Mouse (Mus musculus) forebrain, embryonic 11.5 days (tissue): Measurements from ENCODE around the gene Gm49320. TPM values are rescaled to one million over a fixed set of nuclear protein-coding genes. Genes with fewer than 3 reads are reported as not detected.
A peak's percentile ranks its signal among the peaks of the same experiment; 100 is the strongest.

ENCODE experiments used
- ATAC-seq: fragments of 200-750 bp; cut with Nextera tagmentation; replicated peaks from 2 replicates; pipeline ENCODE4 v1.8.0; 2017; ENCODE audit warnings: moderate TSS enrichment; ENCODE audit not compliant: low FRiP score
- DNase-seq: peaks from one replicate; pipeline ENCODE4 v3.0.0-alpha.2; 2017; ENCODE audit warnings: low spot score
- H3K27ac ChIP-seq: fragments of 300-500 bp; sonication (generic); 2 replicates; pipeline ENCODE4 v1.5.1; 2014; ENCODE audit warnings: low read depth, low read length
- H3K27me3 ChIP-seq: fragments of 300-500 bp; sonication (generic); 2 replicates; pipeline ENCODE4 v1.6.1; 2014; ENCODE audit warnings: mild to moderate bottlenecking, low read length, mixed read lengths; ENCODE audit not compliant: control insufficient read depth, insufficient read depth
- H3K36me3 ChIP-seq: fragments of 300-500 bp; sonication (generic); 2 replicates; pipeline ENCODE4 v1.6.1; 2014; ENCODE audit warnings: mild to moderate bottlenecking, low read length, moderate library complexity, mixed read lengths; ENCODE audit not compliant: control insufficient read depth, insufficient read depth
- H3K4me1 ChIP-seq: fragments of 300-500 bp; sonication (generic); replicated peaks from 2 replicates; pipeline ENCODE4 v1.6.1; 2014; ENCODE audit warnings: low read length, mixed read lengths; ENCODE audit not compliant: control insufficient read depth, insufficient read depth
- H3K4me2 ChIP-seq: fragments of 300-500 bp; sonication (generic); 2 replicates; pipeline ENCODE4 v1.6.1; 2014; ENCODE audit warnings: low read depth, mild to moderate bottlenecking, low read length, moderate library complexity, mixed read lengths; ENCODE audit not compliant: severe bottlenecking
- H3K4me3 ChIP-seq: fragments of 300-500 bp; sonication (generic); 2 replicates; pipeline ENCODE4 v1.5.1; 2014; ENCODE audit warnings: low read depth, low read length
- H3K9ac ChIP-seq: fragments of 300-500 bp; sonication (generic); 2 replicates; pipeline ENCODE4 v1.6.1; 2014; ENCODE audit warnings: low read length
- H3K9me3 ChIP-seq: fragments of 300-500 bp; sonication (generic); 2 replicates; pipeline ENCODE4 v1.6.1; 2016; ENCODE audit warnings: low read length, mixed read lengths; ENCODE audit not compliant: control insufficient read depth
- WGBS: fragments of 180-500 bp; shearing (Covaris S2); extraction: QIAGEN DNeasy Blood & Tissue Kit; methylation state at CpG from one replicate; pipeline ENCODE4 v1.1.7; 2014; 5-methylcytosine and 5-hydroxymethylcytosine counted together
- polyA plus RNA-seq: library from polyadenylated mRNA; unstranded; fragments of >200 nt; fragmentation: Nextera tagmentation; extraction: Ambion mirVana; gene quantifications from 2 replicates; pipeline ENCODE4 v1.2.1, GENCODE M21; 2014

Gm49320 gene
- polyA plus RNA-seq, 1 experiment from 2014 or later = 0.90 TPM

DNA sequence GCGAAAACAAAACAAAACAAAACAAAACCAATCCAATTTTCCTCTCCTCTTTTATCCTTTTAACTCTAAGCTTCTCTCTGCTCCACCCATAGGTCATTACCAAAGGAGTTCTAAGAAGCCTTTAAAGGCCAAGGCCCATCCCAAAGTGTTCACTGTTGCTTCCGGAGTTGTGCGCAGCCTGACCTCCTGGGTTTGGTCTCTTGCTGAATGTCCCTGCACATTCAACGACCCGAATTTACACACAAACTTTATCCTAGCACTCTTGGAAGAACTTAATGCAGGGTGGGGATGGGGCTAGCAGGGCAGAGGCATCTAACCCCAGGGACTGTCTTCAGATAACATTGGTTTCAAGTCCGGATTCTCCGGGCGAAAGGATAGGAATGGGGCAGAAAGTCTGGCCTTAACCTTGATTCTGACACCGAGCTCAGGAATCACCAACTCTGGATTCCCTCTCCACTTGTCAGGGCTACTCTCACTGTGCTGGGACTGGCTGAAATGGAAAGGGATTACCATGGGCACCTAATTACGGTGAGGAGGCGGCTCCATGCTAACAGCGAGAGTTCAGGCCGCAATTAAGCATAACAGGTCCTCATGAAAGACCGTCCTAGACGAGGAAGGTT, 741 bp upstream of the Gm49320 start:
- peak; percentile 57 for ATAC-seq
- Histone ChIP-seq H3K36me3 (no peaks in the 10 kb centered on the region), H3K27ac (peak overlapping the region; percentile 93), H3K9me3 (no peaks in the 10 kb centered on the region), H3K27me3 (no peaks in the 10 kb centered on the region), H3K9ac (peak overlapping the region; percentile 78), H3K4me3 (peak overlapping the region; percentile 74), H3K4me2 (peak overlapping the region; percentile 88), H3K4me1 (peaks cover 15% of the 10 kb centered on the region)
- DNase-seq = no peak
- WGBS = 18% methylated on average over 15 of the region's 15 CpGs

DNA sequence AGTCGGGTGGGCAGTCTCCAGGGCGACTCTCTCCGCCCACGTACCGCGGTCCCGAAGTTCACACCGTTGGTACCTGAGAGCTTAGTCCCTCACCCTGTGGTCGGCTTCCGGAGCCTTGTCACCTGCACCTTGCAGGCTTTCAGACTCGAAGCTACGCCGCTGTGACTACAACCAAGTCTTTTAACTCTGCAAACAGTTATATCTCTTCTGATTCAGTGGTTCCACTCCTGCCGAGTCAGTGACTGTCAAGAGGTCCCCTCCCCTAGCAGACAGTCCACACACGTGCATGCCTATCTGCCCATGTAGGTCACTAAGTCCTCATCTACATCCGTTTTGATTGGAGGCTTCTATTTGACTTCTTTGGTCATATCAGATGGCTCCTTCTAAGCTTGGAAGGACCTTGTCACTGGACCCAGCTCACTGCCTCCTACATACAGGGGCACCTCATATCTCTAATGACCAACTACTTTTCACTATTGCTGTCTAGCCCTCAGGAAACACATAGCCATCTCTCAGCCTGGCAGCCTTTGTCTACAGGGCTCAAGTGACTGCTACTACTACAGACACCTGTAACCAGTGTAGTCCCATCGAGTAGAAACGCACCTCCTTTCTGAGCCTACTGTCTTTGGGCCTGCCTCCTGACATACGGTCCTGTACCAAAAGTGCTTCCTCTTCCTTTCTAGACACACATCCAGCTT, 677 bp downstream of the Gm49320 start:
- H3K27ac ChIP-seq = peak overlapping the region; percentile 78
- ATAC-seq = peak; percentile 26
- 14% methylated on average over 19 of the region's 19 CpGs for WGBS
- peak overlapping the region; percentile 88 for H3K4me2 ChIP-seq
- peak overlapping the region; percentile 78 for H3K9ac ChIP-seq
- H3K27me3 ChIP-seq = no peaks in the 10 kb centered on the region
- peak overlapping the region; percentile 74 for H3K4me3 ChIP-seq
- no peaks in the 10 kb centered on the region for H3K9me3 ChIP-seq
- no peaks in the 10 kb centered on the region for H3K36me3 ChIP-seq
- peaks cover 15% of the 10 kb centered on the region for H3K4me1 ChIP-seq
- no peak for DNase-seq

DNA sequence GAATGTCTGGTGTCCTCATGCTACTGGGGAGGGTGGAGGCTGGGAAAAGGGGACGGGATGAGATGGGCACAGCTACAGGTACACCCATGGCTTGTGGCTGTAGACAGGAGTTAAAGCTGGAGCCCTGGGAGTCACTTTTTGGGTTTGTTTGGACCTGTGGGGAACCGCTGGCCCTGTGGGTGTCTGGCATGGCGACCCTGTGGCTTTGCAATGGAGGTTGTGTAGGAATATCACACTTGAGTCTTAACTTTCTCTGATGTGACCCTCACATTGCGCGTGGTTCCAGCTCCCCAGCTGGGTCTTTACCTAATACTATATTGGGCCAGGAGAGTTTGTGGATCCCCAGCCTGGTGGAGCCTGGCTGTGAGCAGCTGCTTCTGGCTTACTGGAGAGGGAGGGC, 6.4 kb downstream of the Gm49320 start:
- peaks cover 13% of the 10 kb centered on the region; the same call in 1 of the 2 replicates for H3K36me3 ChIP-seq
- WGBS = 93% methylated on average over 5 of the region's 5 CpGs
- no peak for DNase-seq

DNA sequence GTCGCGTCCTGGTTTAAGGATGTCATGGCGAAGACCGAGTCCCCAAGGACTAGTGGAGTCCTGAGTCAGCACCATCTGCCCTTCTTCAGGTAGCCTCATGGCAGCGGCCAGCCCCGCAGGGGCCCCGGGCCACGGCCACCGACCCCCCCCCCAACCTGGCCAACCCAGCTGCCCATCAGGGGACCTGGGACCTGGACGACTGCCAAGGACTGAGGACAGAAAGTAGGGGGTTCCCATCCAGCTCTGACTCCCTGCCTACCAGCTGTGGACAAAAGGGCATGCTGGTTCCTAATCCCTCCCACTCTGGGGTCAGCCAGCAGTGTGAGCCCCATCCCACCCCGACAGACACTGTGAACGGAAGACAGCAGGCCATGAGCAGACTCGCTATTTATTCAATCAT, 7.1 kb downstream of the Gm49320 start:
- DNase-seq (no peak), ATAC-seq (no peak)
- Histone ChIP-seq H3K4me3 (no peak overlapping the region), H3K9me3 (no peaks in the 10 kb centered on the region), H3K4me2 (no peak overlapping the region), H3K4me1 (peaks cover 3% of the 10 kb centered on the region; the same call in 1 of the 2 replicates), H3K27ac (no peak overlapping the region), H3K9ac (no peak overlapping the region), H3K27me3 (no peaks in the 10 kb centered on the region; the same call in 1 of the 2 replicates), H3K36me3 (peaks cover 13% of the 10 kb centered on the region; the same call in 1 of the 2 replicates)
- WGBS = 87% methylated on average over 12 of the region's 13 CpGs

More for the DNA sequence above, 6.4 kb downstream of the Gm49320 start:
- Histone ChIP-seq H3K4me2 (no peak overlapping the region), H3K4me3 (no peak overlapping the region), H3K27ac (no peak overlapping the region), H3K27me3 (no peaks in the 10 kb centered on the region; the same call in 1 of the 2 replicates), H3K9ac (no peak overlapping the region), H3K9me3 (no peaks in the 10 kb centered on the region), H3K4me1 (peaks cover 6% of the 10 kb centered on the region)
- ATAC-seq = no peak

DNA sequence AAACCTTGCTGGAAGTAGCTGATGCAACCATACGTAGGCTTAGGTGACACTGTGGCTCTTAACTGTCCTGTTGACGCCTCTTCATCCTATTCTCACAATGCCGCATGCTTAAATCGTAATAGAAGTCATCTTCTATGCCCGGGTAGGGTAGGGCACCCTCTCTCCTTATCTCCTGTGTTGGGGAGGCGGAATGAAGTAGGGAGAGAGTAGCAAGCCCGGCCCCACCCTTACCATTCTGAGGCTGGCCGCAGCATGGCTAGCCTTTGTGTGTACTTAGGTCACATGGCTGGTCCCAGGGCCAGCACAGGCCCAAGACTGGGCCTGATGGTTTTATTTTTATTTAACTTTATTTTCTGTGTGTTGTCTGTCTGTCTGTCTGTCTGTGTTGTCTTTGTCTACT, 8.6 kb downstream of the Gm49320 start:
- Histone ChIP-seq H3K9me3 (no peaks in the 10 kb centered on the region), H3K27ac (no peak overlapping the region), H3K9ac (no peak overlapping the region), H3K4me2 (no peak overlapping the region), H3K4me1 (peaks cover 5% of the 10 kb centered on the region; the same call in 1 of the 2 replicates), H3K27me3 (no peaks in the 10 kb centered on the region; the same call in 1 of the 2 replicates), H3K4me3 (no peak overlapping the region), H3K36me3 (peaks cover 13% of the 10 kb centered on the region; the same call in 1 of the 2 replicates)
- WGBS = 91% methylated on average over 8 of the region's 8 CpGs
- ATAC-seq = no peak
- DNase-seq = no peak

DNA sequence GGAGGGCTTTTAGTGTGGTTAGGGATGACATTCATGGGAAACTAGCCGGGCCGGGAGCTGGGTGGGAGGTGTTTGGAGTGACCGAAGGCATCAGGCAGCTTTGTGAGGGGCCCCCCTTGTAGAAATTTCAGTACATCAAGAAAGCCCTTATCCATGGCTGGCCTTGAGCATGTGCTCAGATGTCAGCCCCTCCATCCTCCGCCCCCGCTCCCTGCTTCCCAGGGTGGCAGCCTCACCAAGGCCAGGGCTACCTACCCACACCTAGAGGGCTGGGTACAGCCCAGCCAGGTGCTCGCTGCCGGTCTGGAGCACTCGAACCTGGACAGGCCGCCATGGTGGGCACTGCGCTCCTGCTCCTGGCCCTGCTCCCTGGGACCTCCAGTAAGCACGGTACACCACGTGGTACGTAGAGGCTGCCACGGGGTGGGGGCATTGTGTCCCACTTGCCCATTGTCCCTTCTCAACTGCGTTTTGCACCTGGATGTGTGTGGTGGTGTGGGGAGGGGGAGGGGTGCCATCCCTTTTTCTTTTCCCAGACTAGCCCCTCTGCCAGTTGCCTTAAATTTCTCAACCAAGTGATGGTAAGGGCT, 9.4 kb downstream of the Gm49320 start, which contains the start of gene Tgfbr3l:
TSS of gene Tgfbr3l (plus strand) at position 264 of the 590 bp plus-strand sequence.
- H3K4me3 ChIP-seq = no peak within 1 kb of the TSS
- ATAC-seq (no peak), DNase-seq (no peak)
- no peaks in the 10 kb centered on the region for H3K9me3 ChIP-seq
- H3K4me2 ChIP-seq = no peak within 1 kb of the TSS
- no peak within 1 kb of the TSS for H3K27ac ChIP-seq
- H3K4me1 ChIP-seq = peaks cover 7% of the 10 kb centered on the region; the same call in 1 of the 2 replicates
- no peaks in the 10 kb centered on the region; the same call in 1 of the 2 replicates for H3K27me3 ChIP-seq
- 81% methylated on average over 15 of the region's 15 CpGs for WGBS
- 0 out of 2 replicates have a peak within 1 kb of the TSS, but pooled peaks have one; percentile 20 for H3K9ac ChIP-seq
- peaks cover 13% of the 10 kb centered on the region; the same call in 1 of the 2 replicates for H3K36me3 ChIP-seq

DNA sequence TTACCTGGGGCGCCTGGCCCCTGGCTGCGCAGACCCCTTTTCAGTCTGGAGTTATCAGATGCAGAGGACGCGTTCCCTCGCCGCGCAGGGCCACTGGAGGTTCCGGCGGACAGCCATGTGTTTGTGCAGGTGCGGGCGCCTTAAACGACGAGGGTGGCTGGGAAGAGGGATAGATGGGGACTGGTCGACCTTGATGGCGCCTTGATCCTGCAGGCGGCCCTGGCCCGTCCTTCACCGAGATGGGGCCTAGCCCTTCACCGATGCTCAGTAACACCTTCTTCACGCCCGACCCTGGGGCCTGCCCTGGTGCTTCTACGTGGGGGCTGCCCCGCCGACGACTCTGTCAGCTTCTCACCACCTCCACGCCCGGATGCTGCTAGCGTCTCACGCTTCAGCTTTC, 10.5 kb downstream of the Gm49320 start:
- no peaks in the 10 kb centered on the region; the same call in 1 of the 2 replicates for H3K27me3 ChIP-seq
- H3K36me3 ChIP-seq = peaks cover 13% of the 10 kb centered on the region; the same call in 1 of the 2 replicates
- no peaks in the 10 kb centered on the region for H3K9me3 ChIP-seq
- H3K4me3 ChIP-seq = no peak overlapping the region
- no peak overlapping the region for H3K27ac ChIP-seq
- peak overlapping the region; percentile 20; the same call in 1 of the 2 replicates for H3K9ac ChIP-seq
- no peak overlapping the region for H3K4me2 ChIP-seq
- DNase-seq = no peak
- H3K4me1 ChIP-seq = peaks cover 7% of the 10 kb centered on the region
- no peak for ATAC-seq
- 11% methylated on average over 29 of the region's 29 CpGs for WGBS

DNA sequence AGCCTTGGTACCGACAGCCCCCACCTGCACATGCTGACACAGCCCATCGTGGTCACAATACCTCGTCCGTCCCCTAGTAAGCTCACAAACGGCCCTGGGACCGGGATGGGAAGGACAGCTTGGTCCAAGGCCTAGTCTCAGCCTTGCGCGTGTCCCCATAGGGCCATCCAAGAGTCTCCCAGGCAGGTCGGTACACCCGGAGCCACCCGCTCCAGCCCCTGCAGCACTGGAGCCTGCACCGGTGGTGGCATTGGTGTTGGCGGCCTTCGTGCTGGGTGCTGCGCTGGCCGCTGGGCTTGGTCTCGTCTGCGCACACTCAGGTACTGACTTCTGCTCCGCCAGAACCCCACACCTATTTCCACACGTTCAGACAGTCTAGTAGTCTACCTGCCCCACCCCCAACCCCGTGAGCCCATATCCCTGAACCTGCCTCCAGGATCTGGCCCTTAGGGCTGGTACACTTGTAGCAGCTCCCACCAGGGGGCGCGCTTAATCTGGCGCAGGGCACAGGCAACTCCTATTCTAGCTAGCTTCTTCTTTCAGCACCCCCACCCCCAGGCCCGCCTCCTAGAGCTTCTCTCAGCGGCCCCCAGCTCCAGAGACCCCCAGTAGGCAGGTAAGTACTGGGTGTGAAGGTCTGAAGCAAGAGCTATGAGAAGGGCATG, 11.8 kb downstream of the Gm49320 start:
- ATAC-seq = peak; percentile 25
- no peak overlapping the region for H3K4me2 ChIP-seq
- H3K4me3 ChIP-seq = no peak overlapping the region

More for the DNA sequence above, 11.8 kb downstream of the Gm49320 start:
- no peak overlapping the region for H3K27ac ChIP-seq
- H3K36me3 ChIP-seq = peaks cover 3% of the 10 kb centered on the region; the same call in 1 of the 2 replicates
- peak; percentile 92 for DNase-seq
- peaks cover 10% of the 10 kb centered on the region for H3K4me1 ChIP-seq
- H3K9ac ChIP-seq = no peak overlapping the region
- H3K9me3 ChIP-seq = no peaks in the 10 kb centered on the region
- H3K27me3 ChIP-seq = no peaks in the 10 kb centered on the region; the same call in 1 of the 2 replicates
- WGBS = 29% methylated on average over 26 of the region's 26 CpGs
